Mouse (Mus musculus): ENCODE measurements at regions not wholly inside any gene's neighbourhood (a gene's known extent, or its start where the extent isn't known, plus 50 kb on each side); places are given as distances from the start of the nearest gene placed in this dataset.
A peak's percentile ranks its signal among the peaks of the same experiment; 100 is the strongest.

- no peak overlapping the region for H3K9ac ChIP-seq (replicated peaks)
- no peaks in the 10 kb centered on the region for H3K9me3 ChIP-seq
- 82% methylated on average over 2 of the region's 2 CpGs for WGBS
- no peaks in the 10 kb centered on the region for H3K27me3 ChIP-seq
- no peak for ATAC-seq (ENCODE audit: insufficient number of reproducible peaks, insufficient read depth, low FRiP score, low TSS enrichment, low read depth)
- no peaks in the 10 kb centered on the region for H3K36me3 ChIP-seq
- H3K4me1 ChIP-seq (replicated peaks) = no peaks in the 10 kb centered on the region
- no peak overlapping the region for H3K4me2 ChIP-seq
- no peak overlapping the region for H3K4me3 ChIP-seq (replicated peaks)
- H3K27ac ChIP-seq = no peak overlapping the region
Measured at GRCm38 (mm10) chr1:122396342-122396741, 828.6 kb upstream of the Ddx18 start.

- H3K4me1 ChIP-seq (replicated peaks) = no peaks in the 10 kb centered on the region
- H3K9me3 ChIP-seq = no peaks in the 10 kb centered on the region
- H3K4me2 ChIP-seq = no peak overlapping the region
- 65% methylated on average over 3 of the region's 3 CpGs for WGBS
- no peaks in the 10 kb centered on the region for H3K36me3 ChIP-seq
- H3K9ac ChIP-seq (replicated peaks) = no peak overlapping the region
- no peak overlapping the region for H3K4me3 ChIP-seq (replicated peaks)
- no peaks in the 10 kb centered on the region for H3K27me3 ChIP-seq
- no peak overlapping the region for H3K27ac ChIP-seq
- ATAC-seq (ENCODE audit: insufficient number of reproducible peaks, insufficient read depth, low FRiP score, low TSS enrichment, low read depth) = no peak
Measured at GRCm38 (mm10) chr1:122393660-122394355, 826.0 kb upstream of the Ddx18 start.

GRCm38 (mm10) chr1:122357015-122357414 lies 789.2 kb upstream of the Ddx18 start:
- Histone ChIP-seq H3K27ac (no peak overlapping the region), H3K9me3 (peaks cover 3% of the 10 kb centered on the region; the same call in 1 of the 2 replicates), H3K9ac (replicated peaks) (no peak overlapping the region), H3K4me3 (replicated peaks) (no peak overlapping the region), H3K4me1 (replicated peaks) (no peaks in the 10 kb centered on the region), H3K27me3 (0 out of 2 replicates have a peak, but pooled peaks cover 3% of the 10 kb centered on the region), H3K36me3 (no peaks in the 10 kb centered on the region), H3K4me2 (no peak overlapping the region)
- WGBS = 94% methylated on average over 16 of the region's 16 CpGs
- peak; percentile 88; the same call in 1 of the 2 replicates for ATAC-seq (ENCODE audit: insufficient number of reproducible peaks, insufficient read depth, low FRiP score, low TSS enrichment, low read depth)

- Histone ChIP-seq H3K4me2 (no peak overlapping the region), H3K9ac (replicated peaks) (no peak overlapping the region), H3K36me3 (no peaks in the 10 kb centered on the region), H3K9me3 (no peaks in the 10 kb centered on the region), H3K4me1 (replicated peaks) (no peaks in the 10 kb centered on the region), H3K4me3 (replicated peaks) (no peak overlapping the region), H3K27me3 (no peaks in the 10 kb centered on the region), H3K27ac (no peak overlapping the region)
- ATAC-seq (ENCODE audit: insufficient number of reproducible peaks, insufficient read depth, low FRiP score, low TSS enrichment, low read depth) = no peak
Measured at GRCm38 (mm10) chr1:122351530-122351929, 783.7 kb upstream of the Ddx18 start.

- 86% methylated on average over 6 of the region's 6 CpGs for WGBS
Measured at GRCm38 (mm10) chr1:122333267-122333666, 765.5 kb upstream of the Ddx18 start.

GRCm38 (mm10) chr1:122328276-122328675 lies 760.5 kb upstream of the Ddx18 start:
- H3K27ac ChIP-seq = no peak overlapping the region
- no peaks in the 10 kb centered on the region for H3K9me3 ChIP-seq
- no peak overlapping the region for H3K4me2 ChIP-seq
- no peak overlapping the region for H3K4me3 ChIP-seq (replicated peaks)
- WGBS = 42% methylated on average over 1 of the region's 1 CpGs
- no peak for ATAC-seq (ENCODE audit: insufficient number of reproducible peaks, insufficient read depth, low FRiP score, low TSS enrichment, low read depth)
- no peaks in the 10 kb centered on the region for H3K27me3 ChIP-seq
- H3K4me1 ChIP-seq (replicated peaks) = no peaks in the 10 kb centered on the region
- no peaks in the 10 kb centered on the region for H3K36me3 ChIP-seq
- no peak overlapping the region for H3K9ac ChIP-seq (replicated peaks)

More at GRCm38 (mm10) chr1:122333267-122333666, 765.5 kb upstream of the Ddx18 start:
- Histone ChIP-seq H3K4me1 (replicated peaks) (no peaks in the 10 kb centered on the region), H3K9me3 (no peaks in the 10 kb centered on the region), H3K27me3 (no peaks in the 10 kb centered on the region), H3K4me2 (no peak overlapping the region), H3K27ac (no peak overlapping the region), H3K4me3 (replicated peaks) (no peak overlapping the region), H3K36me3 (no peaks in the 10 kb centered on the region), H3K9ac (replicated peaks) (no peak overlapping the region)
- no peak for ATAC-seq (ENCODE audit: insufficient number of reproducible peaks, insufficient read depth, low FRiP score, low TSS enrichment, low read depth)
